9 mouse cellular contexts compared by ENCODE assay signal in genomic region chr6:115758981-115759435, GRCm38 (mm10). TPM values are rescaled to one million over a fixed set of nuclear protein-coding genes. Genes with fewer than 3 reads are reported as not detected.
DNase-seq lines count a peak whose midpoint lies in the region; ATAC-seq and TF ChIP-seq lines count a peak whose summit lies in the region.
"Had no signal": no experiment of that assay in that cellular context is flagged by ENCODE, and none has a peak within 500 bp of the region (broad histone marks: within the 10 kb centered on the region; RNA-seq: fewer than 3 reads in every experiment).

No protein-coding gene starts in this region.

- H3K4me2 ChIP-seq in kidney, embryonic 15.5 days, result no peak overlapping the region
- no peak overlapping the region for H3K4me2 ChIP-seq in midbrain, embryonic 15.5 days
- H3K4me2 ChIP-seq in hindbrain, embryonic 13.5 days, result no peak overlapping the region

- no peak for DNase-seq in kidney, postnatal 14 days
- DNase-seq in G1E (ENCODE audit: low spot score), result no peak
- peak; percentile 16 for DNase-seq in fat pad, adult 2 months (ENCODE audit: extremely low read depth, low read depth, low spot score)
- no peak for DNase-seq in left cerebral cortex, postnatal 25 days (ENCODE audit: low spot score in 2 of 2)
- DNase-seq: heart, postnatal 14 days had no signal

- no peaks in the 10 kb centered on the region for H3K27me3 ChIP-seq in kidney, embryonic 15.5 days
- peaks cover 26% of the 10 kb centered on the region for H3K27me3 ChIP-seq in G1E (ENCODE audit: insufficient read depth, low read length)
- H3K27me3 ChIP-seq in megakaryocyte, embryonic 14.5 days (replicated peaks), result no peaks in the 10 kb centered on the region
- H3K27me3 ChIP-seq in midbrain, embryonic 15.5 days (replicated peaks), result no peaks in the 10 kb centered on the region
- no peaks in the 10 kb centered on the region for H3K27me3 ChIP-seq in hindbrain, embryonic 13.5 days

- H3K4me3 ChIP-seq in kidney, embryonic 15.5 days (replicated peaks), result no peak overlapping the region
- peak overlapping the region; percentile 42; the same call in 1 of the 2 replicates for H3K4me3 ChIP-seq in G1E (ENCODE audit: low read depth, low read length)
- H3K4me3 ChIP-seq in megakaryocyte, embryonic 14.5 days (replicated peaks), result peak overlapping the region; percentile 97
- H3K4me3 ChIP-seq in midbrain, embryonic 15.5 days, result no peak overlapping the region
- no peak overlapping the region for H3K4me3 ChIP-seq in hindbrain, embryonic 13.5 days

- peaks cover 28% of the 10 kb centered on the region for H3K4me1 ChIP-seq in kidney, embryonic 15.5 days
- H3K4me1 ChIP-seq in G1E (ENCODE audit: insufficient read depth, low read depth, low read length), result peaks cover 68% of the 10 kb centered on the region
- peaks cover 86% of the 10 kb centered on the region for H3K4me1 ChIP-seq in megakaryocyte, embryonic 14.5 days
- H3K4me1 ChIP-seq in midbrain, embryonic 15.5 days, result peaks cover under 1% of the 10 kb centered on the region; the same call in 1 of the 2 replicates
- peaks cover 15% of the 10 kb centered on the region for H3K4me1 ChIP-seq in hindbrain, embryonic 13.5 days (replicated peaks)

- peak overlapping the region; percentile 62 for H3K27ac ChIP-seq in kidney, embryonic 15.5 days
- no peak overlapping the region for H3K27ac ChIP-seq in midbrain, embryonic 15.5 days
- no peak overlapping the region for H3K27ac ChIP-seq in hindbrain, embryonic 13.5 days

- no peak for TF ChIP-seq CTCF in G1E (IDR thresholded peaks at IDR 0.05; ENCODE audit: low read depth, low read length)

- WGBS in kidney, embryonic 15.5 days, result 45% methylated on average over 9 of the region's 9 CpGs
- 74% methylated on average over 9 of the region's 9 CpGs for WGBS in midbrain, embryonic 15.5 days
- WGBS in hindbrain, embryonic 13.5 days, result 80% methylated on average over 9 of the region's 9 CpGs

- no peaks in the 10 kb centered on the region for H3K9me3 ChIP-seq in kidney, embryonic 15.5 days (replicated peaks)
- peaks cover 2% of the 10 kb centered on the region; the same call in 1 of the 2 replicates for H3K9me3 ChIP-seq in G1E (replicated peaks)
- H3K9me3 ChIP-seq in megakaryocyte, embryonic 14.5 days, result no peaks in the 10 kb centered on the region
- no peaks in the 10 kb centered on the region for H3K9me3 ChIP-seq in midbrain, embryonic 15.5 days
- H3K9me3 ChIP-seq in hindbrain, embryonic 13.5 days, result no peaks in the 10 kb centered on the region

- intact Hi-C loops in left cerebral cortex, postnatal 25 days (cut with DNase I), result no loop called here

- no peak overlapping the region for H3K9ac ChIP-seq in kidney, embryonic 15.5 days
- H3K9ac ChIP-seq in midbrain, embryonic 15.5 days, result no peak overlapping the region
- no peak overlapping the region for H3K9ac ChIP-seq in hindbrain, embryonic 13.5 days

- H3K36me3 ChIP-seq in kidney, embryonic 15.5 days, result no peaks in the 10 kb centered on the region
- H3K36me3 ChIP-seq in G1E (replicated peaks), result no peaks in the 10 kb centered on the region
- H3K36me3 ChIP-seq in megakaryocyte, embryonic 14.5 days (replicated peaks; ENCODE audit: low read length), result peaks cover 48% of the 10 kb centered on the region
- H3K36me3 ChIP-seq in midbrain, embryonic 15.5 days (replicated peaks), result no peaks in the 10 kb centered on the region
- H3K36me3 ChIP-seq in hindbrain, embryonic 13.5 days, result no peaks in the 10 kb centered on the region

- peak; percentile 49; the same call in 1 of the 2 replicates for ATAC-seq in kidney, embryonic 15.5 days (replicated peaks; ENCODE audit: low FRiP score)
- ATAC-seq in G1E (ENCODE audit: extremely low read depth, insufficient number of reproducible peaks, low FRiP score, poor library complexity, severe bottlenecking), result no peak
- no peak for ATAC-seq in midbrain, embryonic 15.5 days (replicated peaks)
- ATAC-seq in hindbrain, embryonic 13.5 days (ENCODE audit: low FRiP score), result no peak

RNA-seq across cellular contexts. Expression of gene Tmem40, which starts 3.2 kb away (rescaled TPM):
- 1.8 and 2.2 TPM in 2 replicates for polyA plus RNA-seq in kidney, embryonic 15.5 days (2015; fragmentation: Nextera tagmentation; extraction: Ambion mirVana)
- total RNA-seq in G1E (2014; fragmentation: Nextera tagmentation), result 1.8 TPM in 1 of 2 replicates, not detected in the other
- total RNA-seq in G1E (2017), result 14.6 and 16.5 TPM in 2 replicates
- polyA plus RNA-seq in G1E (2012), result 2.8 and 3.4 TPM in 2 replicates
- polyA plus RNA-seq in megakaryocyte, embryonic 14.5 days (2012; ENCODE audit: insufficient read depth, low replicate concordance), result 650 and 2,177 TPM in 2 replicates
- 1 to 10 TPM; 2.3 to 3.0 TPM for total RNA-seq in left cerebral cortex, postnatal 25 days (2021)
- polyA plus RNA-seq in midbrain, embryonic 15.5 days (2015; fragmentation: Nextera tagmentation; extraction: Ambion mirVana), result 0.74 and 1.2 TPM in 2 replicates
- polyA plus RNA-seq in hindbrain, embryonic 13.5 days (2015; fragmentation: Nextera tagmentation; extraction: Ambion mirVana), result 1.6 and 1.7 TPM in 2 replicates

RNA-seq across cellular contexts. Expression of gene Cand2, which starts 15.3 kb away (rescaled TPM):
- polyA plus RNA-seq in kidney, embryonic 15.5 days (2015; fragmentation: Nextera tagmentation; extraction: Ambion mirVana), result 35.2 and 37.4 TPM in 2 replicates
- total RNA-seq in G1E (2014; fragmentation: Nextera tagmentation), result 6.5 and 7.1 TPM in 2 replicates
- 1.6 and 1.8 TPM in 2 replicates for total RNA-seq in G1E (2017)
- polyA plus RNA-seq in G1E (2012), result 6.1 and 7.1 TPM in 2 replicates
- polyA plus RNA-seq in megakaryocyte, embryonic 14.5 days (2012; ENCODE audit: insufficient read depth, low replicate concordance), result 7.0 and 7.1 TPM in 2 replicates
- total RNA-seq in left cerebral cortex, postnatal 25 days (2021), result 1 to 10 TPM; 2.0 to 2.2 TPM
- 11.4 and 12.2 TPM in 2 replicates for polyA plus RNA-seq in midbrain, embryonic 15.5 days (2015; fragmentation: Nextera tagmentation; extraction: Ambion mirVana)
- polyA plus RNA-seq in hindbrain, embryonic 13.5 days (2015; fragmentation: Nextera tagmentation; extraction: Ambion mirVana), result 14.8 and 15.0 TPM in 2 replicates

RNA-seq across cellular contexts. Expression of gene Rpl32, which starts 49.5 kb away (rescaled TPM):
- polyA plus RNA-seq in kidney, embryonic 15.5 days (2015; fragmentation: Nextera tagmentation; extraction: Ambion mirVana), result 2,232 and 2,490 TPM in 2 replicates
- total RNA-seq in G1E (2014; fragmentation: Nextera tagmentation) (3,038 and 3,130 TPM in 2 replicates), G1E (2017) (5,749 and 6,102 TPM in 2 replicates)
- polyA plus RNA-seq in G1E (2012), result 432 and 478 TPM in 2 replicates
- 500 and 629 TPM in 2 replicates for polyA plus RNA-seq in megakaryocyte, embryonic 14.5 days (2012; ENCODE audit: insufficient read depth, low replicate concordance)
- total RNA-seq in left cerebral cortex, postnatal 25 days (2021), result 100 to 1,000 TPM; 443 to 458 TPM
- 881 and 890 TPM in 2 replicates for polyA plus RNA-seq in midbrain, embryonic 15.5 days (2015; fragmentation: Nextera tagmentation; extraction: Ambion mirVana)
- polyA plus RNA-seq in hindbrain, embryonic 13.5 days (2015; fragmentation: Nextera tagmentation; extraction: Ambion mirVana), result 1,291 and 1,358 TPM in 2 replicates

Comparison
In these comparisons a context has a peak if more than half of its experiments do, and no peak if none do; other contexts are left out.
1. H3K4me3 ChIP-seq: peak in G1E (single experiment) and megakaryocyte, embryonic 14.5 days (single experiment); none in kidney, embryonic 15.5 days (single experiment), midbrain, embryonic 15.5 days (single experiment) and hindbrain, embryonic 13.5 days (single experiment).
2. RNA of gene Tmem40, which starts 3.2 kb away (polyA plus RNA-seq): 650 to 2,177 TPM in megakaryocyte, embryonic 14.5 days; 2.8 to 3.4 TPM in G1E, 1.8 to 2.2 TPM in kidney, embryonic 15.5 days, 1.6 to 1.7 TPM in hindbrain, embryonic 13.5 days and 0.74 to 1.2 TPM in midbrain, embryonic 15.5 days; every median in the first group is over 100 times any median in the second.